Mouse (Mus musculus) ovary, postnatal 36 days (tissue): Measurements from ENCODE around the gene Gm37240.

Experiments
- DNase-seq: peaks from one replicate; pipeline ENCODE4 v3.0.0; 2022; ENCODE audit warnings: low spot score, mixed read lengths

The Gm37240 gene

GRCm38 (mm10) chr3:85264963-85265362 is 622.4 kb downstream of the Gm37240 start:
- no peak for DNase-seq

GRCm38 (mm10) chr3:85264546-85264945 is 622.8 kb downstream of the Gm37240 start:
- DNase-seq: no peak

GRCm38 (mm10) chr3:85254526-85254925 is 632.8 kb downstream of the Gm37240 start:
- no peak for DNase-seq

GRCm38 (mm10) chr3:85251631-85252030 is 635.7 kb downstream of the Gm37240 start:
- no peak for DNase-seq

GRCm38 (mm10) chr3:85246131-85246530 is 641.2 kb downstream of the Gm37240 start:
- no peak for DNase-seq

GRCm38 (mm10) chr3:85236546-85236945 is 650.8 kb downstream of the Gm37240 start:
- DNase-seq: no peak

- DNase-seq: no peak
These were observed 654.5 kb downstream of the Gm37240 start for GRCm38 (mm10) chr3:85232846-85233245.

- no peak for DNase-seq
These were observed 665.3 kb downstream of the Gm37240 start for GRCm38 (mm10) chr3:85222046-85222445.

- DNase-seq: peak; percentile 26
These were observed 672.4 kb downstream of the Gm37240 start for GRCm38 (mm10) chr3:85214926-85215325.

- no peak for DNase-seq
These were observed 674.5 kb downstream of the Gm37240 start for GRCm38 (mm10) chr3:85212751-85213350.

- DNase-seq: no peak
These were observed 677.2 kb downstream of the Gm37240 start for GRCm38 (mm10) chr3:85209887-85210844.

- no peak for DNase-seq
These were observed 680.8 kb downstream of the Gm37240 start for GRCm38 (mm10) chr3:85206475-85206874.

GRCm38 (mm10) chr3:85205911-85206310 is 681.4 kb downstream of the Gm37240 start:
- DNase-seq: no peak

GRCm38 (mm10) chr3:85203659-85204058 is 683.7 kb downstream of the Gm37240 start:
- DNase-seq: no peak

- no peak for DNase-seq
These were observed 684.6 kb downstream of the Gm37240 start for GRCm38 (mm10) chr3:85202726-85203125.

GRCm38 (mm10) chr3:85201785-85202184 is 685.5 kb downstream of the Gm37240 start:
- DNase-seq: no peak

- DNase-seq: no peak
These were observed 688.8 kb downstream of the Gm37240 start for GRCm38 (mm10) chr3:85198496-85198895.

- no peak for DNase-seq
These were observed 690.2 kb downstream of the Gm37240 start for GRCm38 (mm10) chr3:85197148-85197547.

GRCm38 (mm10) chr3:85196591-85196990 is 690.7 kb downstream of the Gm37240 start:
- no peak for DNase-seq

- DNase-seq: no peak
These were observed 692.2 kb downstream of the Gm37240 start for GRCm38 (mm10) chr3:85195068-85195481.

- DNase-seq: no peak
These were observed 697.5 kb downstream of the Gm37240 start for GRCm38 (mm10) chr3:85189791-85190190.

- no peak for DNase-seq
These were observed 699.0 kb downstream of the Gm37240 start for GRCm38 (mm10) chr3:85188364-85188763.

- peak; percentile 44 for DNase-seq
These were observed 700.6 kb downstream of the Gm37240 start for GRCm38 (mm10) chr3:85186661-85187076.
